ENCODE assay signal across 9 mouse cellular contexts in genomic region chr1:164493042-164493705, GRCm38 (mm10). TPM values are rescaled to one million over a fixed set of nuclear protein-coding genes. Genes with fewer than 3 reads are reported as not detected.
DNase-seq lines count a peak whose midpoint lies in the region; ATAC-seq and TF ChIP-seq lines count a peak whose summit lies in the region.
"Had no signal": no experiment of that assay in that cellular context is flagged by ENCODE, and none has a peak within 500 bp of the region (broad histone marks: within the 10 kb centered on the region; RNA-seq: fewer than 3 reads in every experiment).

No protein-coding gene starts in this region.

- 64% methylated on average over 8 of the region's 8 CpGs for WGBS in forebrain, postnatal 0 days
- WGBS in forebrain, embryonic 14.5 days, result 85% methylated on average over 8 of the region's 8 CpGs
- WGBS in midbrain, embryonic 15.5 days, result 80% methylated on average over 8 of the region's 8 CpGs

- ATAC-seq in forebrain, postnatal 0 days, result no peak
- ATAC-seq in forebrain, embryonic 14.5 days, result no peak
- no peak for ATAC-seq in midbrain, embryonic 15.5 days (replicated peaks)

- H3K4me2 ChIP-seq in forebrain, postnatal 0 days (ENCODE audit: low read depth), result no peak overlapping the region
- no peak overlapping the region for H3K4me2 ChIP-seq in forebrain, embryonic 14.5 days (ENCODE audit: low read length)
- no peak overlapping the region for H3K4me2 ChIP-seq in midbrain, embryonic 15.5 days

- no peak overlapping the region for H3K27ac ChIP-seq in forebrain, postnatal 0 days (ENCODE audit: low read depth, low read length)
- H3K27ac ChIP-seq in forebrain, embryonic 14.5 days (ENCODE audit: low read depth, low read length), result no peak overlapping the region
- no peak overlapping the region for H3K27ac ChIP-seq in left cerebral cortex, adult 2 months
- no peak overlapping the region for H3K27ac ChIP-seq in midbrain, embryonic 15.5 days
- H3K27ac ChIP-seq: liver, embryonic 14.5 days had no signal

- no peaks in the 10 kb centered on the region for H3K27me3 ChIP-seq in forebrain, postnatal 0 days (ENCODE audit: insufficient read depth, low read length)
- no peaks in the 10 kb centered on the region for H3K27me3 ChIP-seq in forebrain, embryonic 14.5 days (replicated peaks; ENCODE audit: control insufficient read depth, insufficient read depth, low read length)
- H3K27me3 ChIP-seq in midbrain, embryonic 15.5 days (replicated peaks), result no peaks in the 10 kb centered on the region

- intact Hi-C loops in heart, postnatal 36 days (cut with DNase I), result no loop called here
- intact Hi-C loops in left cerebral cortex, adult 2 months (cut with DNase I), result no loop called here

- DNase-seq in forebrain, postnatal 0 days, result peak; percentile 36
- no peak for DNase-seq in forebrain, embryonic 14.5 days (ENCODE audit: low spot score)
- peak; percentile 17 for DNase-seq in ovary, postnatal 36 days (ENCODE audit: low spot score)
- DNase-seq in ovary, postnatal 10 days (ENCODE audit: low spot score), result no peak
- peak; percentile 85 to 86 for DNase-seq in cerebellum, postnatal 14 days
- DNase-seq in heart, postnatal 36 days, result peak; percentile 47 to 50
- DNase-seq in left cerebral cortex, adult 2 months (ENCODE audit: extremely low spot score in 1 of 2, low spot score in 2 of 2), result no peak

- no peak for TF ChIP-seq CTCF in forebrain, postnatal 0 days (IDR thresholded peaks at IDR 0.05; ENCODE audit: low read depth)
- no peak for TF ChIP-seq CTCF in left cerebral cortex, adult 2 months (IDR thresholded peaks at IDR 0.05)

- no peaks in the 10 kb centered on the region for H3K9me3 ChIP-seq in forebrain, postnatal 0 days (ENCODE audit: low read length)
- H3K9me3 ChIP-seq in forebrain, embryonic 14.5 days (replicated peaks; ENCODE audit: control insufficient read depth, low read length), result no peaks in the 10 kb centered on the region
- H3K9me3 ChIP-seq in midbrain, embryonic 15.5 days, result no peaks in the 10 kb centered on the region

- no peaks in the 10 kb centered on the region for H3K4me1 ChIP-seq in forebrain, postnatal 0 days (ENCODE audit: insufficient read depth)
- H3K4me1 ChIP-seq in forebrain, embryonic 14.5 days (ENCODE audit: control insufficient read depth, insufficient read depth, low read length), result no peaks in the 10 kb centered on the region
- no peaks in the 10 kb centered on the region for H3K4me1 ChIP-seq in midbrain, embryonic 15.5 days

- no peak overlapping the region for H3K9ac ChIP-seq in forebrain, postnatal 0 days
- H3K9ac ChIP-seq in forebrain, embryonic 14.5 days (ENCODE audit: low read length), result no peak overlapping the region
- no peak overlapping the region for H3K9ac ChIP-seq in midbrain, embryonic 15.5 days
- H3K9ac ChIP-seq: liver, embryonic 14.5 days had no signal

- H3K36me3 ChIP-seq in forebrain, postnatal 0 days (ENCODE audit: insufficient read depth), result no peaks in the 10 kb centered on the region
- H3K36me3 ChIP-seq in forebrain, embryonic 14.5 days (ENCODE audit: control insufficient read depth, insufficient read depth, low read length), result no peaks in the 10 kb centered on the region
- no peaks in the 10 kb centered on the region for H3K36me3 ChIP-seq in midbrain, embryonic 15.5 days (replicated peaks)

- H3K4me3 ChIP-seq in forebrain, postnatal 0 days (ENCODE audit: low read depth, low read length), result no peak overlapping the region
- H3K4me3 ChIP-seq in forebrain, embryonic 14.5 days (ENCODE audit: low read depth, low read length), result no peak overlapping the region
- no peak overlapping the region for H3K4me3 ChIP-seq in left cerebral cortex, adult 2 months
- H3K4me3 ChIP-seq in midbrain, embryonic 15.5 days, result no peak overlapping the region

RNA-seq across cellular contexts. Expression of gene Atp1b1, which starts 35.0 kb away (rescaled TPM):
- total RNA-seq in forebrain, postnatal 0 days (2014; rRNA removed), result 200 and 226 TPM in 2 replicates
- 313 and 432 TPM in 2 replicates for polyA plus RNA-seq in forebrain, postnatal 0 days (2015; fragmentation: Nextera tagmentation; extraction: Ambion mirVana)
- polyA plus RNA-seq in forebrain, embryonic 14.5 days (2014; fragmentation: Nextera tagmentation; extraction: Ambion mirVana), result 52.5 and 75.3 TPM in 2 replicates
- 100 to 1,000 TPM; 382 to 399 TPM for total RNA-seq in heart, postnatal 36 days (2021)
- 1,000 to 10,000 TPM; 1,624 to 1,674 TPM for total RNA-seq in left cerebral cortex, adult 2 months (2021)
- 210 and 216 TPM in 2 replicates for polyA plus RNA-seq in midbrain, embryonic 15.5 days (2015; fragmentation: Nextera tagmentation; extraction: Ambion mirVana)

Comparison
In these comparisons a context has a peak if more than half of its experiments do, and no peak if none do; other contexts are left out.
1. DNase-seq: peak in forebrain, postnatal 0 days (single experiment), ovary, postnatal 36 days (single experiment), cerebellum, postnatal 14 days (2 of 2) and heart, postnatal 36 days (2 of 2); none in forebrain, embryonic 14.5 days (single experiment), ovary, postnatal 10 days (single experiment) and left cerebral cortex, adult 2 months (0 of 2).